Mouse (Mus musculus) MEL (cell line): ENCODE measurements around the gene Usp53. TPM values are rescaled to one million over a fixed set of nuclear protein-coding genes. Genes with fewer than 3 reads are reported as not detected.

ENCODE experiments used
- DNase-seq: peaks from one replicate; pipeline ENCODE4 v3.0.0; 2011; ENCODE audit warnings: low read depth, low spot score
- H3K27ac ChIP-seq: 2 replicates; pipeline ENCODE4 v1.5.1; 2012; ENCODE audit warnings: low read depth, mild to moderate bottlenecking, control low read depth, low read length, moderate library complexity; ENCODE audit not compliant: control insufficient read depth
- H3K27me3 ChIP-seq, 2 experiments: fragments of 150-350 bp in 1 of 2; sonication (generic) in 1 of 2; 2 replicates each; pipeline ENCODE4 v1.6.1; 2012; ENCODE audit warnings: low read length in 2 of 2, mild to moderate bottlenecking in 2 of 2, improper control_type of control experiment in 1 of 2, moderate library complexity in 1 of 2; ENCODE audit not compliant: insufficient read depth in 2 of 2, control insufficient read depth in 1 of 2
- H3K36me3 ChIP-seq, 2 experiments: 2 replicates each; pipeline ENCODE4 v1.6.1; 2012 to 2014; ENCODE audit warnings: low read length in 2 of 2, improper control_type of control experiment in 1 of 2, inconsistent platforms in 1 of 2, mild to moderate bottlenecking in 1 of 2; ENCODE audit not compliant: insufficient read depth in 2 of 2, control insufficient read depth in 1 of 2
- H3K4me1 ChIP-seq, 2 experiments: fragments of 150-350 bp in 1 of 2; sonication (generic) in 1 of 2; 2 replicates each; pipeline ENCODE4 v1.6.1; 2012; ENCODE audit warnings: low read length in 2 of 2, improper control_type of control experiment in 1 of 2, mild to moderate bottlenecking in 1 of 2; ENCODE audit not compliant: insufficient read depth in 2 of 2, control insufficient read depth in 1 of 2
- H3K4me3 ChIP-seq, 2 experiments: fragments of 150-350 bp in 1 of 2; sonication (generic) in 1 of 2; 2 replicates each; pipeline ENCODE4 v1.5.1; 2012; ENCODE audit warnings: low read depth in 2 of 2, low read length in 2 of 2, mild to moderate bottlenecking in 2 of 2, moderate library complexity in 2 of 2, control low read depth in 1 of 2, improper control_type of control experiment in 1 of 2; ENCODE audit not compliant: control insufficient read depth in 1 of 2, insufficient read depth in 1 of 2
- H3K79me2 ChIP-seq: 2 replicates; pipeline ENCODE4 v1.6.1; 2012; ENCODE audit warnings: mild to moderate bottlenecking, low read length, moderate library complexity; ENCODE audit not compliant: control insufficient read depth, poor library complexity, insufficient read depth
- H3K9ac ChIP-seq: 2 replicates; pipeline ENCODE4 v1.6.1; 2012; ENCODE audit warnings: low read depth, mild to moderate bottlenecking, control low read depth, low read length, moderate library complexity; ENCODE audit not compliant: control insufficient read depth, poor library complexity, severe bottlenecking
- H3K9me3 ChIP-seq: fragments of 150-350 bp; sonication (generic); replicated peaks from 2 replicates; pipeline ENCODE4 v1.6.1; 2012; ENCODE audit warnings: mild to moderate bottlenecking, low read length, improper control_type of control experiment, moderate library complexity; ENCODE audit not compliant: insufficient read depth
- BHLHE40 ChIP-seq: IDR thresholded peaks from 2 replicates; pipeline ENCODE4 v1.6.1; 2012; ENCODE audit warnings: low read depth, mild to moderate bottlenecking, inconsistent platforms, low read length, improper control_type of control experiment, borderline replicate concordance
- CHD2 ChIP-seq: IDR thresholded peaks from 2 replicates; pipeline ENCODE4 v1.6.1; 2011; ENCODE audit warnings: low read length, improper control_type of control experiment
- CTCF ChIP-seq, 3 experiments: IDR thresholded peaks in 2 of 3; conservative IDR thresholded peaks in 1 of 3; 2 replicates each; pipeline ENCODE4 v1.5.1; 2011 to 2012; ENCODE audit warnings: low read length in 3 of 3, low read depth in 2 of 3, mild to moderate bottlenecking in 2 of 3, improper control_type of control experiment in 1 of 3, inconsistent platforms in 1 of 3, mixed read lengths in 1 of 3, moderate library complexity in 1 of 3; ENCODE audit not compliant: control insufficient read depth in 1 of 3, insufficient read depth in 1 of 3, poor library complexity in 1 of 3, severe bottlenecking in 1 of 3
- ETS1 ChIP-seq: IDR thresholded peaks from 2 replicates; pipeline ENCODE4 v1.6.1; 2012; ENCODE audit warnings: low read depth, mild to moderate bottlenecking, inconsistent platforms, low read length, improper control_type of control experiment, moderate library complexity
- GABPA ChIP-seq: IDR thresholded peaks from 2 replicates; pipeline ENCODE4 v1.6.1; 2012; ENCODE audit warnings: low read depth, mild to moderate bottlenecking, inconsistent platforms, low read length, improper control_type of control experiment, moderate library complexity
- JUND ChIP-seq: IDR thresholded peaks from 2 replicates; pipeline ENCODE4 v1.6.1; 2011; ENCODE audit warnings: low read depth, mild to moderate bottlenecking, improper control_type of control experiment, low read length
- KAT2A ChIP-seq: conservative IDR thresholded peaks from 2 replicates; pipeline ENCODE4 v1.6.1; 2012; ENCODE audit warnings: low read depth, low read length, improper control_type of control experiment, inconsistent platforms
- MAFK ChIP-seq: IDR thresholded peaks from 2 replicates; pipeline ENCODE4 v1.6.1; 2011; ENCODE audit warnings: low read depth, mild to moderate bottlenecking, low read length, improper control_type of control experiment, borderline replicate concordance
- MAX ChIP-seq: IDR thresholded peaks from 2 replicates; pipeline ENCODE4 v1.6.1; 2011; ENCODE audit warnings: low read length, improper control_type of control experiment
- MAZ ChIP-seq: IDR thresholded peaks from 2 replicates; pipeline ENCODE4 v1.6.1; 2012; ENCODE audit warnings: low read depth, mild to moderate bottlenecking, inconsistent platforms, low read length, improper control_type of control experiment
- MEF2A ChIP-seq: IDR thresholded peaks from 2 replicates; pipeline ENCODE4 v1.6.1; 2014; ENCODE audit warnings: low read depth, mild to moderate bottlenecking, inconsistent platforms, low read length, improper control_type of control experiment; ENCODE audit not compliant: poor library complexity, insufficient replicate concordance, severe bottlenecking; ENCODE audit errors: extremely low read depth
- MXI1 ChIP-seq: IDR thresholded peaks from 2 replicates; pipeline ENCODE4 v1.6.1; 2011; ENCODE audit warnings: mild to moderate bottlenecking, low read depth, low read length, improper control_type of control experiment
- MYB ChIP-seq: IDR thresholded peaks from 2 replicates; pipeline ENCODE4 v1.6.1; 2011; ENCODE audit warnings: mild to moderate bottlenecking, low read depth, low read length, improper control_type of control experiment
- MYC ChIP-seq: IDR thresholded peaks from 2 replicates; pipeline ENCODE4 v1.6.1; 2011; ENCODE audit warnings: low read depth, mild to moderate bottlenecking, low read length, improper control_type of control experiment, moderate library complexity
- NRF1 ChIP-seq: IDR thresholded peaks from 2 replicates; pipeline ENCODE4 v1.6.1; 2014; ENCODE audit warnings: low read depth, mild to moderate bottlenecking, inconsistent platforms, low read length, improper control_type of control experiment, moderate library complexity; ENCODE audit not compliant: poor library complexity, insufficient read depth, severe bottlenecking
- POLR2A ChIP-seq, 2 experiments: IDR thresholded peaks; 2 replicates each; pipeline ENCODE4 v1.6.1; 2011 to 2012; ENCODE audit warnings: low read length in 2 of 2, mild to moderate bottlenecking in 2 of 2, control low read depth in 1 of 2, improper control_type of control experiment in 1 of 2, low read depth in 1 of 2, moderate library complexity in 1 of 2; ENCODE audit not compliant: control insufficient read depth in 1 of 2, insufficient read depth in 1 of 2, poor library complexity in 1 of 2
- POLR2AphosphoS2 ChIP-seq: IDR thresholded peaks from 2 replicates; pipeline ENCODE4 v1.6.1; 2011; ENCODE audit warnings: low read length, improper control_type of control experiment
- POLR2AphosphoS5 ChIP-seq: IDR thresholded peaks from 2 replicates; pipeline ENCODE4 v1.6.1; 2012; ENCODE audit warnings: low read depth, borderline replicate concordance, mild to moderate bottlenecking, inconsistent platforms, low read length, moderate library complexity, mixed read lengths
- RCOR1 ChIP-seq: IDR thresholded peaks from 2 replicates; pipeline ENCODE4 v1.6.1; 2012; ENCODE audit warnings: low read depth, mild to moderate bottlenecking, inconsistent platforms, low read length, improper control_type of control experiment
- SMC3 ChIP-seq: IDR thresholded peaks from 2 replicates; pipeline ENCODE4 v1.6.1; 2011; ENCODE audit warnings: low read depth, low read length, improper control_type of control experiment
- TAL1 ChIP-seq: IDR thresholded peaks from 2 replicates; pipeline ENCODE4 v1.6.1; 2012; ENCODE audit warnings: mild to moderate bottlenecking, inconsistent platforms, low read length, moderate library complexity, mixed read lengths
- TBP ChIP-seq: IDR thresholded peaks from 2 replicates; pipeline ENCODE4 v1.8.0; 2011; ENCODE audit warnings: low read depth, low read length, improper control_type of control experiment
- TCF12 ChIP-seq: IDR thresholded peaks from 2 replicates; pipeline ENCODE4 v1.6.1; 2014; ENCODE audit warnings: low read depth, mild to moderate bottlenecking, inconsistent platforms, low read length, improper control_type of control experiment, moderate library complexity
- UBTF ChIP-seq: IDR thresholded peaks from 2 replicates; pipeline ENCODE4 v1.6.1; 2012; ENCODE audit warnings: low read depth, mild to moderate bottlenecking, inconsistent platforms, low read length, improper control_type of control experiment, moderate library complexity, borderline replicate concordance; ENCODE audit not compliant: insufficient read depth
- USF1 ChIP-seq: IDR thresholded peaks from 2 replicates; pipeline ENCODE4 v1.6.1; 2014; ENCODE audit warnings: low read depth, mild to moderate bottlenecking, inconsistent platforms, low read length, improper control_type of control experiment, moderate library complexity
- ZC3H11A ChIP-seq: IDR thresholded peaks from 2 replicates; pipeline ENCODE4 v1.6.1; 2012; ENCODE audit warnings: low read depth, mild to moderate bottlenecking, inconsistent platforms, low read length, improper control_type of control experiment
- ZKSCAN1 ChIP-seq: IDR thresholded peaks from 2 replicates; pipeline ENCODE4 v1.6.1; 2012; ENCODE audit warnings: low read depth, mild to moderate bottlenecking, inconsistent platforms, low read length, improper control_type of control experiment, moderate library complexity
- ZMIZ1 ChIP-seq: IDR thresholded peaks from 2 replicates; pipeline ENCODE4 v1.6.1; 2012; ENCODE audit warnings: low read depth, mild to moderate bottlenecking, inconsistent platforms, low read length, improper control_type of control experiment, moderate library complexity
- ZNF384 ChIP-seq: IDR thresholded peaks from 2 replicates; pipeline ENCODE4 v1.6.1; 2012; ENCODE audit warnings: low read depth, mild to moderate bottlenecking, inconsistent platforms, low read length, improper control_type of control experiment
- polyA plus RNA-seq, 2 experiments: library from polyadenylated mRNA; stranded (reverse) in 1 of 2; unstranded in 1 of 2; fragments of >175 nt in 1 of 2; fragments of >200 nt in 1 of 2; gene quantifications; 2 replicates each; pipeline versions ENCODE4 v1.2.1 to v1.2.4; 2012; ENCODE audit warnings: low replicate concordance in 2 of 2, low read depth in 1 of 2; ENCODE audit not compliant: insufficient read length in 2 of 2, insufficient read depth in 1 of 2, missing spikeins in 1 of 2
- total RNA-seq: library from RNA; depleted of rRNA; stranded (reverse); fragments of 300-350 nt; gene quantifications from 2 replicates; pipeline ENCODE4 v1.2.3, GENCODE M21; 2012

Gene Usp53
- total and polyA plus RNA-seq, 3 experiments: 2.0 to 2.7 TPM; not detected in 1

GRCm38 (mm10) chr3:123001053-123001452, 16.7 kb upstream of the Usp53 start:
- no peak for DNase-seq
- TF ChIP-seq SMC3 (no peak), TBP (no peak), ZC3H11A (no peak), POLR2A (IDR thresholded peaks at IDR 0.05; ENCODE audit: control insufficient read depth in 1 of 2, insufficient read depth in 1 of 2, low read depth in 1 of 2, low read length in 2 of 2, poor library complexity in 1 of 2) (no peak), MYB (no peak), MAX (no peak), MXI1 (no peak), MYC (no peak), ZNF384 (no peak), MAZ (no peak), GABPA (no peak), POLR2AphosphoS5 (no peak), ZKSCAN1 (no peak), ZMIZ1 (no peak), NRF1 (no peak), TCF12 (no peak), KAT2A (no peak), MEF2A (no peak), CHD2 (no peak), JUND (no peak)
- Histone ChIP-seq H3K27ac (no peak overlapping the region), H3K9me3 (no peaks in the 10 kb centered on the region), H3K27me3 (peaks cover 0 to 3% of the 10 kb centered on the region in 2 experiments; a peak in 2 of 4 replicates), H3K79me2 (no peaks in the 10 kb centered on the region), H3K36me3 (no peaks in the 10 kb centered on the region), H3K4me1 (no peaks in the 10 kb centered on the region), H3K4me3 (no peak overlapping the region), H3K9ac (no peak overlapping the region)

DNA sequence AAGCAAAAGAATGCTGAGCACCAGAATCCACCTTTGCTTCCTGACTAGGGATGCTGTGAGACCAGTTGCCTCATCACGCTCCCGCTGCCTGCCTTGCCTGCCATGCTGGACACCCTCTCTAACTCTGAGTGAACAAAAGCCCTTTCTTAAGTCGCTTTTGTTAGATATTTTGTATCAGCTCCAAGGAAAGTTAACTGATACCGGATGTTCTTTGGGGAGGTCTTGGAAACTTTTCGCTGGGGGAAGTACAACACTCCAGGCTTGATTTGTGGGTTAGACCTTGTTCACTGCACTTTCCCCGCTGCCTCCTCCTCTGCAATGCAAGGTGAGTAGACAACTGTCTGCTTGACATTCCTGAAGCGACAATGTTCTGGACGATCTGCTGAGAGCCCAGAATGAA, 14.2 kb upstream of the Usp53 start:
- H3K4me3 ChIP-seq: no peak overlapping the region
- no peak overlapping the region for H3K9ac ChIP-seq
- H3K79me2 ChIP-seq: no peaks in the 10 kb centered on the region
- H3K27me3 ChIP-seq: no peaks in the 10 kb centered on the region; a peak in 2 of 4 replicates
- no peak overlapping the region for H3K27ac ChIP-seq
- TF ChIP-seq USF1 (no peak), TBP (no peak), POLR2AphosphoS2 (no peak), CTCF (IDR thresholded peaks at IDR 0.05 in 2 of 3, conservative IDR thresholded peaks at IDR 0.05 in 1 of 3; ENCODE audit: control insufficient read depth in 1 of 3, insufficient read depth in 1 of 3, low read depth in 2 of 3, low read length in 3 of 3, poor library complexity in 1 of 3, severe bottlenecking in 1 of 3) (no peak), KAT2A (no peak), RCOR1 (no peak), BHLHE40 (no peak), SMC3 (no peak), MYC (no peak), NRF1 (no peak), MYB (no peak), TAL1 (no peak), ETS1 (no peak), CHD2 (no peak), UBTF (no peak), MAFK (no peak)
- H3K36me3 ChIP-seq: no peaks in the 10 kb centered on the region
- no peak for DNase-seq
- H3K4me1 ChIP-seq: no peaks in the 10 kb centered on the region
- H3K9me3 ChIP-seq: no peaks in the 10 kb centered on the region
